Mouse (Mus musculus): ENCODE data around the gene Kiss1. TPM values are rescaled to one million over a fixed set of nuclear protein-coding genes. Genes with fewer than 3 reads are reported as not detected.

Kiss1 gene
- polyA plus RNA-seq (2015; fragmentation: Nextera tagmentation; extraction: Ambion mirVana): not detected in 2 replicates

DNA sequence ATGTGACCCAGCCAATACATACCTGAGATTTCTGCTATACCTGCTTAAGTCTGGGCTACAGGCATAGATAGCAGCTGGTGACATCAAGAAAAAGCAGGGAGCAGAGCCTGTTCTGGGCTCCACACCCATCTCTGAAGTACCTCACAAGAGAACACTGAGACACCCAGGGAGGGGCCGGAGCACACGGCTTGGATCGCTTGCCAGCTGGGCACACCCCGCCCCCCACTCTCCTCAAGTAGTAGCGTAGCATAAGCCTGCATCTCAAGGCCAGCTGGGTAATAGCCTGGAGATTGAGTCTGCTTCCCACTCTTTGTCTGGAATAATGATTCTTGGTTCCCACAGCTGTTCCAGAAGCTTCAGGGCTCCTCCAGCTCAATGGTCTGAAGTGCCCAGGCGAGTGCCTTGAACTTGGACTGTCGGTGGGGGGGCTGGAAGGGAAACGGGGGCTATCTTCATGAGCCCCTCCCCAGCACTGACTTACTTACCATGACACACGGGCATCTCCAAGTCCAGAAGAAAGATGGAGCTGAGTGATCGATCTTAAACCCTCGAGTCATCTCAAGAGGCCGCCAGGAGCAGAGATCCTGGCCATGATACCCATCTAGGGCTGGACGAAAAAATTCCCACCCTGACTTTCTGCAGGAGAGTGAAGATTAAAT, at the start of gene Kiss1:
Gene Kiss1 (plus strand): TSS at position 609 of the 659 bp plus-strand sequence.
- no peak within 1 kb of the TSS for H3K9ac ChIP-seq (ENCODE audit: low read length)
- no peak within 1 kb of the TSS for H3K4me3 ChIP-seq (ENCODE audit: low read depth, low read length)
- H3K4me2 ChIP-seq (replicated peaks; ENCODE audit: low read depth): no peak within 1 kb of the TSS
- DNase-seq (ENCODE audit: low spot score) (no peak), ATAC-seq (ENCODE audit: low FRiP score, low TSS enrichment) (peak; percentile 31; the same call in 1 of the 2 replicates)
- no peaks in the 10 kb centered on the region for H3K27me3 ChIP-seq (ENCODE audit: control insufficient read depth, insufficient read depth, low read length)
- H3K36me3 ChIP-seq (ENCODE audit: control insufficient read depth, insufficient read depth, low read length): no peaks in the 10 kb centered on the region
- H3K4me1 ChIP-seq (replicated peaks; ENCODE audit: control insufficient read depth, insufficient read depth): no peaks in the 10 kb centered on the region
- WGBS: 69% methylated on average over 13 of the region's 13 CpGs
- H3K27ac ChIP-seq (replicated peaks): no peak within 1 kb of the TSS
- TF ChIP-seq EP300 (optimal IDR thresholded peaks at IDR 0.05): no peak
- no peak for TF ChIP-seq CTCF (IDR thresholded peaks at IDR 0.05; ENCODE audit: low read depth)
- no peaks in the 10 kb centered on the region for H3K9me3 ChIP-seq (ENCODE audit: control insufficient read depth, low read length)

DNA sequence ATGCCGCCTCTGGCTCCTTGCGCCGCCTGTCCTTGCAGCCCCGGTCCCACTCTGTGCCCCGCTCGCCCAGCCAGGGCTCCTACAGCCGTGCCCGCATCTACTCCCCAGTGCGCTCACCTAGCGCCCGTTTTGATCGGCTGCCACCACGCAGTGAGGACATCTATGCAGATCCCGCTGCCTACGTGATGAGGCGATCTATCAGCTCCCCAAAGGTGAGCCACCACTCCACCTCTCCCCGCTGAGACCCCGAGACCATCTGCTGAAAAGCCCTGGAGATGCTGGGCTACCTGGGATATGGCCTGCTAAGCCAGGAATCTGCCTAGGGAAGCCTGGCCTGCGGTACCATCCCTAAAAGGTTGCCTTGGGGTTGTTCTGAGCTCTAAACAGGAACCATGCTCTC, 47.5 kb upstream of the Kiss1 start:
- whole genome bisulfite sequencing: 91% methylated on average over 19 of the region's 19 CpGs
- no peak for DNase-seq (ENCODE audit: low spot score)
- Histone ChIP-seq H3K4me2 (replicated peaks; ENCODE audit: low read depth) (no peak overlapping the region), H3K27ac (replicated peaks) (no peak overlapping the region), H3K4me1 (replicated peaks; ENCODE audit: control insufficient read depth, insufficient read depth) (no peaks in the 10 kb centered on the region), H3K9me3 (ENCODE audit: control insufficient read depth, low read length) (no peaks in the 10 kb centered on the region), H3K36me3 (ENCODE audit: control insufficient read depth, insufficient read depth, low read length) (peaks cover 9% of the 10 kb centered on the region), H3K9ac (ENCODE audit: low read length) (no peak overlapping the region), H3K4me3 (ENCODE audit: low read depth, low read length) (no peak overlapping the region), H3K27me3 (ENCODE audit: control insufficient read depth, insufficient read depth, low read length) (no peaks in the 10 kb centered on the region)
- TF ChIP-seq EP300 (optimal IDR thresholded peaks at IDR 0.05) (no peak), CTCF (IDR thresholded peaks at IDR 0.05; ENCODE audit: low read depth) (no peak)
- no peak for ATAC-seq (ENCODE audit: low FRiP score, low TSS enrichment)

DNA sequence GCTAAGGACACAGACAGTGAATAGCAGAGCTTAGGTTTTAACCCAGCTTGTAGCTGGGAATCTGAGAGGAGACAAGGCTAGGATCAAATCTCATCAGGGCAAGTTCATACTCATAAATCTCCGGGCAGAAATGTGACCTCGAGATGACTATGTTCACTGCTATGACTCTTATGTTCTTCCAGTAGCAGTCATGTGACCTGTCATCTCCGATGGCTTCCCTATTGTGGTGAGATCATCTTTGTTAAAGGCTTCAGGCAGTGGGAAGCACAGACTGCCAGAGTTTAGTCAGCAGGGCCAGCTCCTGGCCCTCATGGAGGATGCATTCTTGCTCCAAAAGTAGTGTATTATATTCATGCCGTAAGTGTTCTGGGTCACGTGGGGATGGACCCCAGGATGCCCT, 44.7 kb upstream of the Kiss1 start:
- no peak for DNase-seq (ENCODE audit: low spot score)
- no peak overlapping the region for H3K4me3 ChIP-seq (ENCODE audit: low read depth, low read length)
- 49% methylated on average over 5 of the region's 5 CpGs for WGBS
- H3K4me2 ChIP-seq (replicated peaks; ENCODE audit: low read depth): no peak overlapping the region
- no peak overlapping the region for H3K27ac ChIP-seq (replicated peaks)
- ATAC-seq (ENCODE audit: low FRiP score, low TSS enrichment): no peak
- H3K36me3 ChIP-seq (ENCODE audit: control insufficient read depth, insufficient read depth, low read length): peaks cover 5% of the 10 kb centered on the region
- no peaks in the 10 kb centered on the region for H3K4me1 ChIP-seq (replicated peaks; ENCODE audit: control insufficient read depth, insufficient read depth)
- no peak for TF ChIP-seq EP300 (optimal IDR thresholded peaks at IDR 0.05)
- TF ChIP-seq CTCF (IDR thresholded peaks at IDR 0.05; ENCODE audit: low read depth): no peak
- no peaks in the 10 kb centered on the region for H3K27me3 ChIP-seq (ENCODE audit: control insufficient read depth, insufficient read depth, low read length)
- no peaks in the 10 kb centered on the region for H3K9me3 ChIP-seq (ENCODE audit: control insufficient read depth, low read length)
- no peak overlapping the region for H3K9ac ChIP-seq (ENCODE audit: low read length)

DNA sequence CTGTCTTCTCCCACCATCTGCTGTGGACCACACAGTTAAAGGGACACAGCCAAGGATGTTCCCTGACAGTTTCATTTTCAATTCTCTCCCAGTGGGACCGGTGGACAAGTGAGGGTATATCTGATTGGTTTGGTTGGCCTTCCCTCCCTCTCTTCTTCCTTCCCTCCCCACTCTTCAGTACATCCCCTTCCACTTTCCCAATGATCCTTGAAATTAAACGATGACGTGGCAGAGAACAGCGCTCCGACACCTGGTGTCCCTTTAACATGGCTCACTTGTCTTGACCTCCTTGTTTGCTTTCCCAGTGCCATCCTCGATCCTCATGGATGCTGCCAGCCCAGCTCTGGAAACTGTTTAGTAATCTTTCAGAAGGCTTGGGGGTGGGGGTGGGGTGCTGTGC, 43.1 kb upstream of the Kiss1 start:
- TF ChIP-seq CTCF (IDR thresholded peaks at IDR 0.05; ENCODE audit: low read depth) (no peak), EP300 (optimal IDR thresholded peaks at IDR 0.05) (no peak)
- Histone ChIP-seq H3K36me3 (ENCODE audit: control insufficient read depth, insufficient read depth, low read length) (peaks cover 5% of the 10 kb centered on the region), H3K4me3 (ENCODE audit: low read depth, low read length) (no peak overlapping the region), H3K4me1 (replicated peaks; ENCODE audit: control insufficient read depth, insufficient read depth) (no peaks in the 10 kb centered on the region), H3K27me3 (ENCODE audit: control insufficient read depth, insufficient read depth, low read length) (no peaks in the 10 kb centered on the region), H3K9ac (ENCODE audit: low read length) (no peak overlapping the region), H3K4me2 (replicated peaks; ENCODE audit: low read depth) (no peak overlapping the region), H3K9me3 (ENCODE audit: control insufficient read depth, low read length) (no peaks in the 10 kb centered on the region), H3K27ac (replicated peaks) (no peak overlapping the region)
- DNase-seq (ENCODE audit: low spot score) (no peak), ATAC-seq (ENCODE audit: low FRiP score, low TSS enrichment) (no peak)
- 72% methylated on average over 6 of the region's 6 CpGs for WGBS

DNA sequence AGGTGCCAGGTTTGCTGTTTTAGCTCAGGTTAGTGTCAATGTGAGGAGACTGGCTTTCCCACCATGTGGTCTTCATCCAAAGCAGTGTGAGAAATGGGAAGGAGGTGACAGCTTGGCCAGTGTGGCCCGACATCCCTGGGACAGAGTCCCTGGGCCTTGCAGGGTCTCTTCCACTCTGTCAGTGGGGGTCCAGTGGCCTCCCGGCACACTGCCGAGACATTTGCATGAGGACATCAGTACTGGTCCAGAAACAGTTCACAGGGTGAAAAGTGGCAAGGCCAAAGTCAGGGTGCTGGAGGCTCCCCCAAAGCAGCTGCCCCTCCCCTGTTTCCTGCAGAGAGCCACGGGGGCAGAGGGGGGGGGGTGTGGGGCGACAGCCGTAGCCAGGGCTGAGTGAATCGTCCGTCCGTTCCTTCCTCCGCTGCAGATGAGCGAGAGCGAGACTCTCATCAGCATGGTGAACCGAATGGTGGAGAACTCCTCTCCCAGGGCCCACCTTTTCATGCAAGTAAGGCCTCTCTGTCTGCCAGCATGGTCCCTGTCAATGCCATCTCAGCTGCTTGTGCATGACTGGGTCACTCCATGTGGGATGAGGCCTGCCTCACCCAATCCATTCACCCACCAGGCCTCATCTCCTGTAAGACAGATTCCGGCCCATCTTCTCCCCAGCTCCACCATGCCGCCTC, 42.6 kb upstream of the Kiss1 start:
- Histone ChIP-seq H3K27me3 (ENCODE audit: control insufficient read depth, insufficient read depth, low read length) (no peaks in the 10 kb centered on the region), H3K27ac (replicated peaks) (no peak overlapping the region), H3K4me1 (replicated peaks; ENCODE audit: control insufficient read depth, insufficient read depth) (no peaks in the 10 kb centered on the region), H3K4me3 (ENCODE audit: low read depth, low read length) (no peak overlapping the region), H3K4me2 (replicated peaks; ENCODE audit: low read depth) (no peak overlapping the region), H3K36me3 (ENCODE audit: control insufficient read depth, insufficient read depth, low read length) (peaks cover 5% of the 10 kb centered on the region), H3K9me3 (ENCODE audit: control insufficient read depth, low read length) (no peaks in the 10 kb centered on the region), H3K9ac (ENCODE audit: low read length) (no peak overlapping the region)
- DNase-seq (ENCODE audit: low spot score): no peak
- WGBS: 73% methylated on average over 15 of the region's 15 CpGs
- no peak for ATAC-seq (ENCODE audit: low FRiP score, low TSS enrichment)
- TF ChIP-seq CTCF (IDR thresholded peaks at IDR 0.05; ENCODE audit: low read depth) (no peak), EP300 (optimal IDR thresholded peaks at IDR 0.05) (no peak)

DNA sequence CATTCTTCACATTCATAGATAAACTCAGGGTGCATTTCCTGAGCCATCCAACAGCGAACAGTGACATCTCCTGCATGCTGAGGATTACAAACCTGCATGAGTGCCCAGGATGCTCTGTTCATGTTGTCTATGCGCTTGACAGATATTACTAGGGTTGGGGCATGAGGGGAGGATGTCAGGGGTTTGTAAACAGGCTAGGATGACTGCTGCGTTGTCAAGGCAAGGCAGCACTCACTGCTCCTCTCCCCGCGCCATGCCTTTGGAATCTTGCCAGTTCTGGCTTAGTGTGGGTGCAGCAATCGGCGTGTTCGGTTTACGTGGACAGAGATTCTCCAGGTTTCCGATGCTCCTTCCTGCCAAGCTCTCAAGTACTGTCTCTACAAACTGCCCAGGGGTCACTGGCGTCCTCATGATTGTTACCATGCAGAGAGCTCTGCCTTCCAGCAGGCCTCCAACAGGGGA, 42.0 kb upstream of the Kiss1 start:
- Histone ChIP-seq H3K9ac (ENCODE audit: low read length) (no peak overlapping the region), H3K4me3 (ENCODE audit: low read depth, low read length) (no peak overlapping the region), H3K4me1 (replicated peaks; ENCODE audit: control insufficient read depth, insufficient read depth) (no peaks in the 10 kb centered on the region), H3K4me2 (replicated peaks; ENCODE audit: low read depth) (no peak overlapping the region), H3K27me3 (ENCODE audit: control insufficient read depth, insufficient read depth, low read length) (no peaks in the 10 kb centered on the region), H3K27ac (replicated peaks) (no peak overlapping the region), H3K9me3 (ENCODE audit: control insufficient read depth, low read length) (no peaks in the 10 kb centered on the region), H3K36me3 (ENCODE audit: control insufficient read depth, insufficient read depth, low read length) (peaks cover 5% of the 10 kb centered on the region)
- 61% methylated on average over 11 of the region's 11 CpGs for WGBS
- TF ChIP-seq CTCF (IDR thresholded peaks at IDR 0.05; ENCODE audit: low read depth) (no peak), EP300 (optimal IDR thresholded peaks at IDR 0.05) (no peak)
- ATAC-seq (ENCODE audit: low FRiP score, low TSS enrichment): 0 out of 2 replicates have a peak, but pooled peaks have one; percentile 13
- DNase-seq (ENCODE audit: low spot score): no peak

Measured in stomach, postnatal 0 days (tissue).